Mouse (Mus musculus) midbrain, embryonic 11.5 days (tissue): ENCODE data around the gene Elk4. TPM values are rescaled to one million over a fixed set of nuclear protein-coding genes. Genes with fewer than 3 reads are reported as not detected.

ENCODE experiments used
- ATAC-seq: fragments of 200-750 bp; cut with Nextera tagmentation; 2 replicates; pipeline ENCODE4 v1.8.0; 2017; ENCODE audit warnings: moderate TSS enrichment, moderate library complexity; ENCODE audit not compliant: low FRiP score
- DNase-seq: peaks from one replicate; pipeline ENCODE4 v3.0.0; 2015; ENCODE audit warnings: low spot score; ENCODE audit errors: missing footprints
- H3K27ac ChIP-seq: fragments of 300-500 bp; sonication (generic); 2 replicates; pipeline ENCODE4 v1.5.1; 2014; ENCODE audit warnings: low read depth, low read length
- H3K27me3 ChIP-seq: fragments of 300-500 bp; sonication (generic); 2 replicates; pipeline ENCODE4 v1.6.1; 2014; ENCODE audit warnings: mild to moderate bottlenecking, low read length, moderate library complexity, mixed read lengths; ENCODE audit not compliant: control insufficient read depth, insufficient read depth
- H3K36me3 ChIP-seq: fragments of 300-500 bp; sonication (generic); 2 replicates; pipeline ENCODE4 v1.6.1; 2014; ENCODE audit warnings: mild to moderate bottlenecking, low read length, moderate library complexity, mixed read lengths; ENCODE audit not compliant: control insufficient read depth, insufficient read depth
- H3K4me1 ChIP-seq: fragments of 300-500 bp; sonication (generic); 2 replicates; pipeline ENCODE4 v1.6.1; 2014; ENCODE audit warnings: low read length; ENCODE audit not compliant: control insufficient read depth, insufficient read depth
- H3K4me2 ChIP-seq: fragments of 300-500 bp; sonication (generic); 2 replicates; pipeline ENCODE4 v1.6.1; 2014; ENCODE audit warnings: mild to moderate bottlenecking, moderate library complexity
- H3K4me3 ChIP-seq: fragments of 300-500 bp; sonication (generic); 2 replicates; pipeline ENCODE4 v1.5.1; 2014; ENCODE audit warnings: low read depth, low read length
- H3K9ac ChIP-seq: fragments of 300-500 bp; sonication (generic); 2 replicates; pipeline ENCODE4 v1.6.1; 2014; ENCODE audit warnings: low read length
- H3K9me3 ChIP-seq: fragments of 300-500 bp; sonication (generic); 2 replicates; pipeline ENCODE4 v1.6.1; 2016; ENCODE audit warnings: low read length; ENCODE audit not compliant: control insufficient read depth
- WGBS: fragments of 180-500 bp; shearing (Covaris S2); extraction: QIAGEN DNeasy Blood & Tissue Kit; methylation state at CpG from one replicate; pipeline ENCODE4 v1.1.7; 2014; 5-methylcytosine and 5-hydroxymethylcytosine counted together
- polyA plus RNA-seq: library from polyadenylated mRNA; unstranded; fragments of >200 nt; fragmentation: Nextera tagmentation; extraction: Ambion mirVana; gene quantifications from 2 replicates; pipeline ENCODE4 v1.2.1, GENCODE M21; 2014

Gene Elk4
- 17.2 and 19.5 TPM in 2 replicates for polyA plus RNA-seq

DNA sequence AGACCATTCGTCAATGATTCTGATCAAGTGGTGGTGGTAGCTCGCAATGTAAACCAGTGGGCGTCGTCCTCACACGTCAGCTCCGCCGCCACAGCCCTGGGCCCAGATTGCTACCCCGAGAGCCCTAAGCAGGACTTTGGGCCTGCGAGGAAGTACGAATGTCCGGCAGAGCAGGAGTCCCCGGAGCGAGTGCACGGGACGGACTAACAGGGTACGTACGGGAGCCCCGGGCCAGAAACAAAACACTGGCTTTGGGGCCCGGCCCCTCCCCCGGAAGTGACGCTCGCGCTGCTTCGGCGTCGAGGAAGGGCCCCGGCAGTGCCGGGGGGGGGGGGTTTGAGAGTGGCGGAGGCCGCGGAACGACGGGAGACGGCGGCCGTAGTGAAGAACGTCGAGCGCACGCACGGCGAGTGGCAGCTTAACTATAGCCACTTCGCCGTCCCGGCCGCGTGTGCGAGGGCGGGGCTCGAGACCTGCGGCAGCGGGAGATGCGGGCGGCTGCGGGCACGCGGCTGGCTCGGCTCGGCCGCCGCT, at the start of gene Elk4:
TSS of gene Elk4 (plus strand) at position 326 of the 534 bp plus-strand sequence.
- DNase-seq (peak; percentile 100), ATAC-seq (peak; percentile 93)
- peaks cover 13% of the 10 kb centered on the region for H3K4me1 ChIP-seq
- no peaks in the 10 kb centered on the region for H3K27me3 ChIP-seq
- H3K36me3 ChIP-seq = no peaks in the 10 kb centered on the region
- under 1% methylated on average over 60 of the region's 61 CpGs for WGBS
- peak within 1 kb of the TSS; percentile 96 for H3K9ac ChIP-seq
- H3K4me2 ChIP-seq = peak within 1 kb of the TSS; percentile 68
- no peaks in the 10 kb centered on the region for H3K9me3 ChIP-seq
- H3K27ac ChIP-seq = peak within 1 kb of the TSS; percentile 92
- H3K4me3 ChIP-seq = peak within 1 kb of the TSS; percentile 90

DNA sequence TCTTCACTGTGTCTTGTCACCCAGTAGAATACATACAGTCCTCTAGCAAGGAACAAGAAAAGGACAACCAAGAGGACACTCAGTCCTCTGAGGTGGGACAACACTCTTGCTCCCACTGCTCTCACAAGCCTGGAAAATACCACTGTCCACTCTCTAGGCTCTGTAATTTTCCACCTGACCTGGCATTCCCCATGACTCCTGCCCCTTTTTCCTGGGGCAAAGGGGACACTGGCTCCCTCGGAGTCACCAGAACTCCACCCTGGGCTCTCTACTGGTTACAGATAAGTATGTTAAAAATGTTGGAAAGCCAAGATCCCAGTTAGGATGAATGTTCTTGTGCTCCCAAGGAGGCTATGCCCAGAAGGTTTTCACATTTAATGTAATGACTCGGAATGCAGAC, 46.4 kb upstream of the Elk4 start:
- WGBS = 72% methylated on average over 2 of the region's 2 CpGs
- Histone ChIP-seq H3K4me1 (peaks cover 26% of the 10 kb centered on the region), H3K27me3 (peaks cover 7% of the 10 kb centered on the region; the same call in 1 of the 2 replicates), H3K4me3 (no peak overlapping the region), H3K27ac (no peak overlapping the region), H3K36me3 (no peaks in the 10 kb centered on the region), H3K4me2 (no peak overlapping the region), H3K9me3 (no peaks in the 10 kb centered on the region), H3K9ac (no peak overlapping the region)
- no peak for DNase-seq
- no peak for ATAC-seq

DNA sequence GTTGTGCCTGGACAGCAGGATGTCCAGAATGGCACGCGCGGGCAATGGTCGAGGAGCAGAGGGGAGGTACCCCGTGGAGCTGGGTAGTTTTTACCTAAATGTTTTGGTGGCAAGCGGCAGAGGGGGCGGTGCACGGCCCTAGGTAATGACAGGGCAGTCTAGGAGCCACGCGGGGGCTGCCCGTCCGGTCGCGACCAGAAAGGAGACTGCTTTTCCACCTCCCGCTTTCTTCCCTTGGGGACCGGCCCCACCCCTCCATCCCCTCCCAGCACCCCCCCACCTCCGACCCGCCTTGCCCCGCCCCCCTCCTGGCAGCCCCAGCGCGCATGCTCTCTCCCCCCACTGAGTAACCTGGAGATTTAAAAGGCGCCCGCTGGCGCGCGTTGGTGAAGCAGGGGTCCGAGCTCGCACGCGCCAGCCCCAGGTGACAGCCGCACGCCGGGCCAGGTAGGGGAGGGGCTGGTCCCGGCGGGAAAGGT, 44.8 kb upstream of the Elk4 start, which contains the start of gene Slc45a3:
TSS of gene Slc45a3 (plus strand) at position 362 of the 479 bp plus-strand sequence.
- H3K9me3 ChIP-seq = no peaks in the 10 kb centered on the region

DNA sequence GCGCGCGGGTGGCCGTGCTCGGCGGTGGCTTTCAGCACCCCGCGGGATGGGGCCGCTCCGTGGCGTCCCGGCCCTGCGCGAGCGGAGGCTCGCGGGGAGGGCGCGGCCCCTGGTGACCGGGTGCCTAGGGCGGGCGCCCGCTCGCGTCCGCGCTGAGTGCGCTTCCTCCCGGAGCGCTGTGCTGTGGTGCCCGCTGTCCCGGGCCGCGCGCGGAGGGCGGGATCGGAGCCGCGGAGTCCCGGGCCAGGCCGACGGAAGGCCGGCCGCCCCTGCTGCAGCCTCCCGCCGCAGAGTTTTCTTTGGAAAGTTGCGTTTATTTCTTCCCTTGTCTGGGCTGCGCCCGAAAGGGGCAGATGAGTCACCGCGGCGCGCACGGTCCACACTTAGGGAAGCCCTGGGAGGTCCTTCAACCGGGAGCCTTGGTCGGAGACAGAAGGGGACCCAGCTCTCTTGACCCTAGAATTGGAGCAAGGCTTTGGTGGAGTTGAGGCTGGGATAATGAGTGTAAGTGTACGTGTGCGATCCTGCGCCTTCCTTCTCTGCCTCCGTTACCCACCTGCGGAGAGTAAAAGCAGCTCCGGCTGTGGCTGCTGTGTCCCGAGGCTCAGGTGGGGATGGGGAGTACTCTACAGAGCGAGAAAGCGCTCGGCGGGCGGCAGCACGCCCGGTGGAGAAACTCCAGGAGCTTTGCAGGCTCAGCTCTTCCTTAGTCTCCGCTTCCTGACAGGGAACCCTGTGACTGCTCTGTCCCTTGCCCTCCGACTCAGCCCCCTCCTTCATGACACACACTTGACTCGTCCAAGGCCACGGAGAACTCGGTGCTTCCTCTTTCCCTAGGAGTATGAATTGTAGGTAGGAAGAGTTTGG, 44.1 kb upstream of the Elk4 start:
- peaks cover 46% of the 10 kb centered on the region for H3K4me1 ChIP-seq
- H3K36me3 ChIP-seq = no peaks in the 10 kb centered on the region
- under 1% methylated on average over 70 of the region's 76 CpGs for WGBS
- peak overlapping the region; percentile 96 for H3K4me3 ChIP-seq
- peak; percentile 80 for ATAC-seq
- peak overlapping the region; percentile 40 for H3K27ac ChIP-seq
- H3K9me3 ChIP-seq = no peaks in the 10 kb centered on the region
- peak; percentile 93 for DNase-seq
- peaks cover 7% of the 10 kb centered on the region; the same call in 1 of the 2 replicates for H3K27me3 ChIP-seq
- H3K4me2 ChIP-seq = peak overlapping the region; percentile 92
- H3K9ac ChIP-seq = peak overlapping the region; percentile 89

More for the DNA sequence above, 44.8 kb upstream of the Elk4 start, which contains the start of gene Slc45a3:
- H3K4me2 ChIP-seq = peak within 1 kb of the TSS; percentile 92
- H3K4me3 ChIP-seq = peak within 1 kb of the TSS; percentile 96
- no peaks in the 10 kb centered on the region for H3K36me3 ChIP-seq
- DNase-seq (no peak), ATAC-seq (peak; percentile 74)
- H3K9ac ChIP-seq = peak within 1 kb of the TSS; percentile 89
- peaks cover 42% of the 10 kb centered on the region for H3K4me1 ChIP-seq
- under 1% methylated on average over 28 of the region's 35 CpGs for WGBS
- peaks cover 7% of the 10 kb centered on the region; the same call in 1 of the 2 replicates for H3K27me3 ChIP-seq
- peak within 1 kb of the TSS; percentile 40 for H3K27ac ChIP-seq

DNA sequence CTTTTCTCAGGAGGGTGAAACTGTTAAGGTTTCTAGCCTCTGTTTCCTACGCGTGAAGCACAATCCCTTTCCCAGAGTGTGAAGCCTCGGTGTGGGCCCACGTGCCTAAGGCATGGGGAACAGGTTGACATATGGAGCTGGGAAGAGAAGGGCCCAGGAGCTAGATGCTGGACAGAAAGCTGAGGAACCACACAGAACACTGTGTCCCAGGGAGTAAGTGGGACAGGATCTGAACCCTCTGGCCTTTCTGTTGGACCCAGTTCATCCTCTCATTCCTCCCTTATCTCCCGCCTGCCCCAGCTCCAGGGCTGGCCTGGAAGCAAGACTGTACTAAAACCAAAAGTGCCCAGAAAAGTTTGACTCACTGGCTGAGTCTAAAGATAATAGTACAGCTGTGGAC, 43.3 kb upstream of the Elk4 start:
- H3K4me1 ChIP-seq = peaks cover 53% of the 10 kb centered on the region
- peak overlapping the region; percentile 89 for H3K9ac ChIP-seq

DNA sequence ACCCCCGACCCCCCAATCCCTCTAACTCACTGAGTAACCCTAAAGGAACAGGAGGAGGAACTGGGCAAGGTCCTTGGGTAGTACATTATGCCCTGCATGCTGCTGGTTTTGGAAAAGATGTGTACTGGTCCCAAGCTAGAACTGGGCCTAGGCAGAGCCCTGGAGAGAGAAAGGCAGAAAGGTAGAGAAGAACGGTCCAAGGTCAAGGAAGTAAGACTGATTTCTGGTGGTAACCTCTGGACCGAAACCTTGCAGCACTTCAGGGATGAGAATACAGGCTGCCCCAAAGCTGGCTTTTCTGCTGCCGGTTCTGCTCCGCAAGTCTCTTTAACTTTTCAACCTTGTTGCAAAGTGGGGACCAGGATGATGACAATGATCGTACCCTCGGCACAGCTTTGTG, 42.8 kb upstream of the Elk4 start:
- peaks cover 7% of the 10 kb centered on the region; the same call in 1 of the 2 replicates for H3K27me3 ChIP-seq
- H3K27ac ChIP-seq = no peak overlapping the region; the same call in 1 of the 2 replicates
- DNase-seq (no peak), ATAC-seq (no peak)
- H3K4me2 ChIP-seq = peak overlapping the region; percentile 92
- H3K9ac ChIP-seq = peak overlapping the region; percentile 89
- 59% methylated on average over 7 of the region's 7 CpGs for WGBS
- no peaks in the 10 kb centered on the region for H3K9me3 ChIP-seq
- H3K4me1 ChIP-seq = peaks cover 58% of the 10 kb centered on the region
- peak overlapping the region; percentile 96 for H3K4me3 ChIP-seq
- no peaks in the 10 kb centered on the region for H3K36me3 ChIP-seq

More for the DNA sequence above, 43.3 kb upstream of the Elk4 start:
- Histone ChIP-seq H3K36me3 (no peaks in the 10 kb centered on the region), H3K27me3 (peaks cover 7% of the 10 kb centered on the region; the same call in 1 of the 2 replicates), H3K4me2 (peak overlapping the region; percentile 92), H3K27ac (no peak overlapping the region), H3K9me3 (no peaks in the 10 kb centered on the region), H3K4me3 (peak overlapping the region; percentile 96)
- DNase-seq (no peak), ATAC-seq (no peak)
- 17% methylated on average over 5 of the region's 5 CpGs for WGBS

DNA sequence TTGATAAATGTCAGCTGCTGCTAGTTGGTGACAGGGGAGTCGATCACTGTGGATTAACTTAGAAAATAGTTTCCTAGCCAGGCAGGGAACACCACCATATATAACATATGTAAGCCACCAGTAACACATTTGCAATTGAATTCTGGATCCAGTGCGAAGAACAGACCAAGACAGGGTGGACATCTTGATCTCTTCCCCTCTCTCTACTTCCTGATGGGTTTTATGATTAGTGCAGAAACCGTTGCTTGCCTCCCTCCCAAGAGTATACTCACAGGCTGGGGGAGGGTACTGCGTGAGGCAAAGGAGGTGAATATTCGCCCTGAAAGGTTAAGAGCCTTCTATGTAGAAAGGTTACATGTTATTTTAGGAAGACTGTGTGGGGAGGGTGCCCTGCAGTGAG, 41.6 kb upstream of the Elk4 start:
- Histone ChIP-seq H3K4me1 (peaks cover 71% of the 10 kb centered on the region), H3K27ac (no peak overlapping the region), H3K4me3 (peak overlapping the region; percentile 7; the same call in 1 of the 2 replicates), H3K27me3 (peaks cover 7% of the 10 kb centered on the region; the same call in 1 of the 2 replicates), H3K36me3 (no peaks in the 10 kb centered on the region), H3K4me2 (peak overlapping the region; percentile 38), H3K9me3 (no peaks in the 10 kb centered on the region), H3K9ac (peak overlapping the region; percentile 37; the same call in 1 of the 2 replicates)
- no peak for DNase-seq
- no peak for ATAC-seq
- WGBS = 37% methylated on average over 5 of the region's 5 CpGs

DNA sequence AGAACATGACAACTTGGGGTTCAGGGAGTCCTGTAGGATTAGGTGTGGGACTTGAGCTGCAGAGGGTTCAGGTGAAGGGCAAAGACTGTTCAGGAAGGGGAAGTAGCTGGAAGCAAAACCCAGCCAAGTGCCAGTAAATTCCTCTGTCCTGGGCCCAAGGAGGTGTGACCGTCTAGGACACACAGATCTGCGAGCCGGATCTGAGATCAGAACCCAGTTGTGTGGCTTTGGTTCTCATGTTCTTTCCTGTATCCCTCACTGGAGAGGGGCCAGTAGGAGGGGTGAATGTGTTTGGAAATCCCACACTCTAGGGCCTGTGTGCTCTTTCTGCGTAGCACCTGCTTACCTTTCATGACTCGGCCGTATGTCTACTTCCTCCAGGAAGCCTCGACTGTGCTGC, 40.1 kb upstream of the Elk4 start:
- H3K27me3 ChIP-seq = peaks cover 7% of the 10 kb centered on the region; the same call in 1 of the 2 replicates
- H3K4me2 ChIP-seq = peak overlapping the region; percentile 38
- WGBS = 71% methylated on average over 7 of the region's 7 CpGs

More for the DNA sequence above, 40.1 kb upstream of the Elk4 start:
- peaks cover 83% of the 10 kb centered on the region for H3K4me1 ChIP-seq
- H3K36me3 ChIP-seq = no peaks in the 10 kb centered on the region
- ATAC-seq (no peak), DNase-seq (no peak)
- H3K4me3 ChIP-seq = no peak overlapping the region
- no peak overlapping the region for H3K27ac ChIP-seq
- H3K9ac ChIP-seq = peak overlapping the region; percentile 34
- H3K9me3 ChIP-seq = no peaks in the 10 kb centered on the region
